Mouse (Mus musculus) left cerebral cortex, postnatal 14 days (tissue): ENCODE measurements around the gene Gpatch8. TPM values are rescaled to one million over a fixed set of nuclear protein-coding genes. Genes with fewer than 3 reads are reported as not detected.

Experiments used
- DNase-seq, 2 experiments: peaks; one replicate each; pipeline ENCODE4 v3.0.0; 2021 to 2022; ENCODE audit warnings: low spot score in 2 of 2, mixed read lengths in 1 of 2
- intact Hi-C: fragments of 180-260 bp; cut with DNase I; formaldehyde crosslinking; loops from one replicate; pipeline ENCODE4 v1.15.1; 2025
- long read RNA-seq, 2 experiments: library from polyadenylated mRNA; stranded (forward); transcript quantifications; one replicate each; pipeline ENCODE4 v2.0.0; 2021
- total RNA-seq, 2 experiments: library from RNA; stranded (reverse); gene quantifications; 2 replicates each; pipeline ENCODE4 v1.2.3; 2021

Gpatch8 gene
- total RNA-seq: 10 to 100 TPM; 52.1 to 62.1 TPM
- long read RNA-seq, experiment 1, full-length matches to known transcripts: 3 of 12 reads
- long read RNA-seq, experiment 1, partial matches to known transcripts: 1 of 12 reads
- long read RNA-seq, experiment 1, other reads (novel, unspliced or antisense): 8 of 12 reads
- long read RNA-seq, experiment 2, full-length matches to known transcripts: 1 of 8 reads
- long read RNA-seq, experiment 2, partial matches to known transcripts: 0 of 8 reads
- long read RNA-seq, experiment 2, other reads (novel, unspliced or antisense): 7 of 8 reads

DNA sequence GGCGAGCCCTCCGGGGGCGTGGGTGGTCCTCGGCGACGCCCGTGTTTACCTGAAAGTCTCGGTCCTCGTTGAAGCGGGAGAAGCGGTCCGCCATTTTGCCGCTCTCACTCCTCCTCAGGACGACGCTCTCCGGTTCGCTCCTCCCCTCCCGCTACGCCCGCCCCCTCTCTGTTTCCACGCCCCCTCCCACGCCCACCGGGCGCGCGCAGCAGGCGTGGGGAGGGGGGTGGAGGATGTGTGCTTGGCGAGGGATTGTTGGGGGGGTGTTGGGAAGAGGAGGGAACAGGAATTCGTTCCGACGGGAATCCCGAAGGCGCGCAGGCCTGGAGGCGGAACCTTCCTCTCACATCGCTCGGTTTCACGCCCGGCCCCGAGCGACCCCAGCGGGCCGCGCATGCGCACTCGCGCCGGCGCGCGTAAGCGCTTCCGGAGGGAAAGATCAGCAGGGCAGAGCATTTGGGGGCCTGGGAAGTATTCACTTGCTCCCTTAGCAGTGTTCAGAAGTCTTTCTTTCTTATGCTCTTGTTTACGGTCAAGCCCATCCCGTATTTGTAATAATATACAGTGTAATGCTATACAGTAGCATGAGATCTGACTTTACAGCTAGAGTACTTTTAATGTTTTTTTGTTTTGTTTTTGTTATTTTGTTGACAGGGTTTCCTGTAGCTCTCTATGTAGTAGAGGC, at the start of gene Gpatch8:
Gene Gpatch8, minus strand, starts transcription at position 362 of the 685 bp plus-strand sequence.
- intact Hi-C loops: loop anchor here (5.0 kb wide), 1 partner anchor 69 kb away; no protein-coding TSS in a partner anchor
- DNase-seq: peak; percentile 96 to 97

DNA sequence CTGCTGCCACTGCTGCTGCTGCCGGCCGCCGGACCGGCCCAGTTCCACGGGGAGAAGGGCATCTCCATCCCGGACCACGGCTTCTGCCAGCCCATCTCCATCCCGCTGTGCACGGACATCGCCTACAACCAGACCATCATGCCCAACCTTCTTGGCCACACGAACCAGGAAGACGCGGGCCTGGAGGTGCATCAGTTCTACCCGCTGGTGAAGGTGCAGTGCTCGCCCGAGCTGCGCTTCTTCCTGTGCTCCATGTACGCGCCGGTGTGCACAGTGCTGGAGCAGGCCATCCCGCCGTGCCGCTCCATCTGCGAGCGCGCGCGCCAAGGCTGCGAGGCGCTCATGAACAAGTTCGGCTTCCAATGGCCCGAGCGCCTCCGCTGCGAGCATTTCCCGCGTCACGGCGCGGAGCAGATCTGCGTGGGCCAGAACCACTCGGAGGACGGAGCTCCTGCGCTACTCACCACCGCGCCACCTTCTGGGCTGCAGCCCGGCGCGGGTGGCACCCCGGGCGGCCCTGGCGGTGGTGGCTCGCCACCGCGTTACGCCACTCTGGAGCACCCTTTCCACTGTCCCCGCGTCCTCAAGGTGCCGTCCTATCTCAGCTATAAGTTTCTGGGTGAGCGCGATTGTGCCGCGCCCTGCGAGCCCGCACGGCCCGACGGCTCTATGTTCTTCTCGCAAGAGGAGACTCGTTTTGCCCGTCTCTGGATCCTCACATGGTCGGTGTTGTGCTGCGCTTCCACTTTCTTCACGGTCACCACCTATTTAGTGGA, 48.8 kb upstream of the Gpatch8 start:
- peak in 1 of 2 experiments; percentile 54 for DNase-seq
- intact Hi-C loops: loop anchor here (5.0 kb wide), 1 partner anchor 37 kb away; no protein-coding TSS in a partner anchor

DNA sequence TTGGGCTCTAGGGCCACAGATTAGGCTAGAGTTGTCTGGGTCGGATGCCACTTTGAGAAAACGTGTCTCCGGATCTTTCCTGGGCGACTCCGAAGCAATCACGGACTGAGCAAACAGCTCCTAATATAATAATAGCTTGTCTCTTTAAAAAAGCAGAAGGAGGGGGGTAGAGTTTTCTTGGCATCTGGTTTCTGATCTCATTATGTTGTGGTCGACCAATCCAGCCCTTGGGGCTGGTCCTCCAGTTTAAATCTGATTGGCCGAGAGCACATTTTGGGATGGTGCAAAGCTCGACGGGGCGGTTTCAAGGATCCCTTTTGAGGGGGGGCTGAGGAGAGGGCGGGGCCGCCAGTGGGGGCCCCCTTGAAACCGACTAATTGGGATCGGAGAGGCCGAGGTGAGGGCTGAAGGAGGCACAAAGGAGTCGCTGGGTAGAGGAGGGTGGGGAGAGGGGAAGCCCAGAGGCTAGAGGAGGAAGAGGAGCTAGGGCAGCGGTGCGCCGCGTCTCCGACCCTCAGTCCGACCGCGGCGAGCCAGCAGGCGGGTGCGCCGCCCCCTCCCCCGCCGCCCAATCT, 47.9 kb upstream of the Gpatch8 start, which contains the start of gene Fzd2:
Gene Fzd2, plus strand, starts transcription at position 387 of the 575 bp plus-strand sequence.
- intact Hi-C loops: no loop called here
- peak; percentile 77 to 91 for DNase-seq

DNA sequence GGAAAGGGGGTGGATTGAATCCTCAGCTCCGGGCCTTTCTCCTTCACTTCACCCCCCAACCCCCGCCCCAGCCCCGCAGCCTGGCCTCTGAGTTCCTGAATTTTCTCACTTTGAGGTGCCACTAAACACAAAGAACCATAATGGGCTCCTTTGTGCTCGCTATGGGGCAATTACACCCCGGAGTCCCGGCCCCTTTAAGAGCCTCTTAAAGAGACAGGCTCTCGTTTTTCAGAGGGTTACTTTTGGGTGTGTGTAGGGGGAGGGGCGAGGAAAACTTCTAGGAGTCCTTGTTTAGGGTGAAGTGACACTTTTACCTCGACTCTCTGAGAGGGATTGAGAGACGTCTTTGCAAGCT, 47.3 kb upstream of the Gpatch8 start:
- DNase-seq: no peak
- intact Hi-C loops: no loop called here

DNA sequence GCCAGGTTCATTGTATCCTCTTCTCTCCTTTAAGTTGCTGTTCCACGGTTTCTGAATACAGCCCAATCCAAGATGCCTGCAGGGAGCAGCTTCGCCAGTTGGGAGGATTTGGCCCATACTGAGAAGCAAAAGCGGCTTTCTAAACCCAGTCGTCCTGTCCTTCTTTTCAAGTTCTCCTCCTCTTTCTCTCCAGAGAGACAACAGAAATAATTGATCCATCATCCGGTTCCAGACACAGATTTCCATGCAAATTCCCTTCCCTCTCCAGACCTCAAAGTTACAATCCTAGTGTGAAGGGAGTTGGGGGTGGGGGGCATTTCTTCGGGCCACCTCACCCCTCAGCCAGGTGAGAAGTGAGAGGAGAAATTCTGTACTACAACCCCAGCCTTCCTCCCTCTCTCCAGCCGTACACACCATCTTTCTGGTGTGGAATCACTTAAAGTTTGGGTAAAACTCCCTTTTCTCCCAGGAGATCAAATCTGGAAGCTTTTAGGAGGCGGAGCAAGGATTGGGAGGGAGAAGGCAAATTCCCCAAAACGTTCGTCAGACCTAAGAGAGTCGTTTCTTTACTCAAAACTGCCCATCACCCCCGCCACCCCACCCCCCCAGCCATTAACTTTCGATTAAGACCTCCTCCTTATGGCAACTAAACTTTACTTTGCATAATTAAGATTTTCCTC, 46.8 kb upstream of the Gpatch8 start:
- intact Hi-C loops: no loop called here

DNA sequence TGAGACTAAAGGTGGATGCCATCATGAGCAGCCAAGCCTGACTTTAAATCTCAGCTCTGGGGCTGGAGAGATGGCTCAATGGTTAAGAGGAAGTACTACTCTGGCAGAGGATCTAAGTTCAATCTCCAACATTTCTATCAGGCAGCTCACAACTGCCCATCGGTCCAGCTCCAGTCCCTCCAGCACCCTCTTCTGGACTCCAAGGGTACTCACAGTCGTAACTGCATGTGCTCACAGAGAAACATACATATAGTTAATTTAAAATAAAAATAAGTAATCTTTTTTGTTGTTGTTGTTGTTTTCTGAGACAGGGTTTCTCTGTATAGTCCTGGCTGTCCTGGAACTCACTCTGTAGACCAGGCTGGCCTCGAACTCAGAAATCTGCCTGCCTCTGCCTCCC, 43.7 kb upstream of the Gpatch8 start:
- DNase-seq: no peak
- intact Hi-C loops: no loop called here

More for the DNA sequence above, 46.8 kb upstream of the Gpatch8 start:
- no peak for DNase-seq

DNA sequence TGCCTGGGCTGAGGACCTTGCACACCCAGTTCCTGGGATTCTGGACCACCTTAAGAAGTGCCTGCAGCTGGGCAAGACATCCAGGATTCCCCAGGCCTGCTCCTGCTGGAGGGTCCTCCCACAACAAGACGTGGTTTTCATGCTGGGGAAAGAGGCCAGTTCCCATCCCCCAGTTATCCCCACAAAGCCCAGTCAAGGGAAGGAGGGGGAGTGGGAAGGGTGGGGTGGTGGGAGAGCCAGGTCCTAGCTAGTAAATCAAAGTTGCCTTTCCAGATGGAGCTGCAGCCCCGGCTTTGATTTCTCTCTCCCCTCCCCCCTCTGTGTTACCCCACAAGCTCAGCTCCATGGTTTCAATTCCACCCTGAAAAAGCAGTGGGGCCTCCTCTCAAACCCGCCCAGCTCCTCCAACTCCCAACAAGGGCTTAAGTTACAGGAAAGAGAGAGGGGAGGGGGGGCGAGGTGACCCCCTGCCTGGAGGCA, 39.2 kb upstream of the Gpatch8 start:
- intact Hi-C loops: no loop called here

DNA sequence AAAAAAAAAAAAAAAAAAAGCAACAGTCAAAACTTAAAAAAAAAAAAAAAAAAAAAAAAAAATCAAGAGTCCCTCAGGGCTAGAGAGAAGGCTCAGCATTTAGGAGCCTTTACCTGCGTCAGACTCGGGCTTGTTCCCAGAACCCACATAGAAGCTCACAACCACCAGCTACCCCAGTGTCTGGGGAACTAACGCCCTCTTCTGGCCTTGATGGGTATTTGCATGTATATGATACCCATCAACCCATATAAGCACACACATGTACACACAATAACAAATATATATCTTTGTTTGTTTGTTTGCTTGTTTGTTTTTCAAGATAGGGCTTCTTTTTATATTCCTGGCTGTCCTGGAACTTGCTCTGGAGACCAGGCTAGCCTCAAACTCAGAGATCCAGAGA, 31.4 kb upstream of the Gpatch8 start:
- intact Hi-C loops: no loop called here
- no peak for DNase-seq

More for the DNA sequence above, 39.2 kb upstream of the Gpatch8 start:
- DNase-seq: no peak

DNA sequence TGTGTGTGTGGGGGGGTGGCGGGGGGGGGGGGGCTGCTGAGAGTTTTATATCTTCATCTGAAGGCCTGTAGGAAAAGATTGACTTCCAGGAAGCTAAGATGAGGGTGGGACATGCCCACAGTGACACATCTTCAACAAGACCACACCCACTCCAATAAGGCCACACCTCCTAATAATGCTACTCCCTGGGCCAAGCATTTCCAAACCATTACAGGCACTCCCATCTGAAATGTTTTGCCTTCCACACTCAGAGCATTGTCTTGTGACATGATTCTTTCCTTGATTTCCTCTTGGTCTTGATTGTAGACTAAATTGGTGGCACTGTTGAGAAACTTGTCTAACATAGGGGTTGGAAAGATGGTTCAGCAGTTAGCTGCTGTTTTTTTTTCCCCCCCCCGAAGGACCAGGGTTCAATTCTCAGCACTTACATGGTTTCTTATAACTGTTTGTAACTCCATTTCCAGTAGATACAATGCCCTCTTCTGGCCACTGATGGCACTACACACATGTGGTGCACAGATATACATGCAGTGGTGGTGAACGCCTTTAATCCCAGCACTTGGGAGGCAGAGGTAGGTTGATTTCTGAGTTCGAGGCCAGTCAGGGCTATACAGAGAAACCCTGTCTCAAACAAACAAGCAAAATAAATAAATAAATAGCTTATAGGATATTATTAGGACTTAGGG, 30.4 kb upstream of the Gpatch8 start:
- no peak for DNase-seq
- intact Hi-C loops: no loop called here

DNA sequence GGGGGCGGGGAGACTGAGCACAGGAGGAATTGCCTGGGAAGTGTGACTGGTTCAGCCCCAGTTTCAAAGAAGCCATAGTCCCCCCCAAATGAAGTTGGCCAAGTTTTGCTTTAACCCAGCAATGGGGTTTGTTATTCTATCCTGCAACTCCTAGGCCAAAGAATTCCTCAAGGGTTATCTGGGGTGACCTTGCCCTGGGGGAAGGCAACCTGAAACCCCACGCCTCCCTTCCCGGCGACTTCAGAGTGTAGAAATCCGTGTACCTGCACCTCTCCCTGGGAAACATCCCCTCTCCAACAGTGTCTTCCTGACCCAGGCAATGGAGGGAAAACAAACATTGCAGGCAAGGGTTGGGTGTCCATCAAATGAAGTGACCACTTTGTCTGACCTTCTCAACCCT, 26.5 kb upstream of the Gpatch8 start:
- intact Hi-C loops: no loop called here
- DNase-seq: no peak

DNA sequence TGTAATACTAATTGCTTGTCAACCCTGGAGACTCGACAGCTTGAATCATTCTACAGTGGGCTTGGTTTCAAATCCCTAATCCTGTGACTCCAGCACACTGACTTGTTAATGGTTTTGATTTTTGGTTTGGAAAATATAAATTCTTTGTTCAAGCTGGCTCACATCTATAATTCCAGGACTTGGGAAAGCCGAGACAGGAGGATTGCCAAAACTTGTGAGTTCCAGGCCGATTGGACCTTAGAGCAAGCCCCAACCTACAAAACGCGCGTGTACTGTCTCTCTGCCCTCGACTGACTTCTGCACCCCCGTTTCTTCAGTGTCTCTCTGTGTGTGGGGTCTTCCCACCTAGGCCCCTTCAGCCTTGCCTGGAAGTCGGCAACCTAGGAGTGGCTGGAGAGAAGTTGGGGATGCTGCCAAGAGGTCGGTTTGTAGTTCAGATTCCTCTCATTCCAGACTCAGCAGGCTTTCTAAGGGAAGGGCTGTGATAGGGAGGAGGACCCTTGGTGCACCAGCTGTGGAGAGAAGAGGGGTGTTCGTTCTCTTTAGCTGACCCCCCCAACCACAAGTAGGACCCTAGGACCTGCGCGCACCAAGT, 25.9 kb upstream of the Gpatch8 start:
- intact Hi-C loops: no loop called here
- DNase-seq: no peak

DNA sequence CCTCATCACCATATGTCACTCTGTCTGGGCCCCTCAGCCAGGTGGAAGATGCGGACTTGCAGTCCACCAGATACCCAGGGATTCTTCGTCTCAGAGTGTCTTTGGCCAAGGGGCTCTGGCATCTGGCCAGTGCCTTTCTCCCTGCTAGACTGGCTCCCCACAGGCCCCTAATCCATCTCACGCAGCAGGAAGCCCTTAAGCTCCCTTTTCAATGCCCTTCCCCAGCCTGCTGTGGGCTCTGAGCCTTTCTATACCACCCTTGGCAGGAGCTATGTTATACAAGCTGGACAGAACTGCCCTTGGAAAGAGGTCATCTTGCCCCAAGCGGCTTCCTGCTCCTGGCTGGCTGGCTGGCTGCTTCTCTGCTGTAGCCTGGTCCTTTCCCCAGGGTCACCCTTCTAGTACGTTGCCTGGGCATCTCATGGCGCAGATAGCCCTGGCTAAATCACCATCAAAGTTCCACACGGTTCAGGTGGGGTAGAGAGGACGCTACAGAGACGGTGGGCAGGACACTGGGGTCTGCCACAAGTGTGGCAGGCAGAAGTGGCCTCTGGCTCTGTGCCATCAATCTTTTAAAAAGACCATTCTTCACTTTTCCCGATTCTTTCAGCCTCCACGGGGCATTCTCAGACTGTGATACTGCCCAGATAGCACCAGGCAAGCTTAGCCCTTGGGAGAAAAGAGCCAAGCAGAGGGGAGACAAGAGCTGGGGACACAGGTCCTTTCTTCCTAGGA, 25.3 kb upstream of the Gpatch8 start:
- no peak for DNase-seq
- intact Hi-C loops: no loop called here

DNA sequence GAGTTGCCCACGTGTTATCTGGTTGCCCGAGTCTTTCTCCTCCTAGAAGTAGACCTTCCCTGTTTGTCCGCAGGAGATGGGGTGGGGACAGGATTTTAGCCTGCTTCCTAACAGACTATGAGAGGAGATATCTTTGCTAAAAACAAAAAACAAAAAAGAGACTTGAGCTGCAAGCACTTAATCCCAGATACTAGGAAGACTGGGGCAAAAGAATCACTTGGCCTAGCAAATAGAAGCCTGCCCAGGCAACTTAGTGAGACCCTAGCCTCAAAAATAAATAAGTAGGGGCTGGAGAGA, 23.8 kb upstream of the Gpatch8 start:
- intact Hi-C loops: no loop called here
- no peak for DNase-seq

DNA sequence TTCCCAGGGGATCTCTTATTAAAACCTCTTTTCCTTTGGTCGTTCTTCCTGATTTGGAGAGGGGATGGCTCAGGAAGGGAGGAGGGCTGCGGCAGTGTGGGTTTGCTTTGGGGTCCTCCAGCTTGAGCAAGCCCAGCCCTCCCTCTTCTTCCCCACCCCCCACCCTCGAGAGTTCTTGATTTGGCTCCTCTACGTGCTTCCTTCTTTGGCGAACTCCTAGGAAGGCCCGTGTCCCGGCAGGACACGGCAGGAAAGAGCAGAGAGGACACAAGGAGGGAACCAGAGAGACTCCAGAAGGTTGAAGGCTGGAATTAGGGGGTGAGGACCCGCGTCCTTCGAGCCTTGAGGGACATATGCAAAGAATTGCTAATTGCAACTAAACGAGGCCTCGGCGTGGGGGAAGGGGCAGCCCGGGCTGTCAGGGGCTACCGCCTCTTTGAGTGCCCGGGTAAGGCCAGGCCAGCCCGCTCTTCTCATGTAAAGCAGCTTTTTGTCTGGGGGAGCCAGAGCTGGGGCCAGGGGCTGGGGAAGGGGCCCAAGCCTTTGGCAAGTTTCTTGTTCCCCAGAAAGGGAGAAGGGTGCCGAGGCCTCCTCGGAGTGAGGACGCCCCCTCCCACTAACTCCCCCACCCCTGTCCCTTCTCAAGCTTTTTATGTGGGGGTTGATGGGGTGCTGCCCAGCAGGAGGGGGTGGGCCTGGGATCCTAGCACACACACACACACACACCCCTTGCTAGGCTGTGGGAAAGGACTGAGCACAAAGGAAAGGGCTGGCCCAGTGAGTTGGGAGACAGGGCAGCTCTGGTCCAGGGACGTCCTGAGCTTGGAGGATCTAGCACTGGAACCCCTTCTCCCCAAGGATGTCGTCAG, 23.2 kb upstream of the Gpatch8 start, which contains the start of gene Gm11627:
Gene Gm11627, minus strand, starts transcription at position 297 of the 869 bp plus-strand sequence.
- intact Hi-C loops: no loop called here
- DNase-seq: peak; percentile 22 to 28

DNA sequence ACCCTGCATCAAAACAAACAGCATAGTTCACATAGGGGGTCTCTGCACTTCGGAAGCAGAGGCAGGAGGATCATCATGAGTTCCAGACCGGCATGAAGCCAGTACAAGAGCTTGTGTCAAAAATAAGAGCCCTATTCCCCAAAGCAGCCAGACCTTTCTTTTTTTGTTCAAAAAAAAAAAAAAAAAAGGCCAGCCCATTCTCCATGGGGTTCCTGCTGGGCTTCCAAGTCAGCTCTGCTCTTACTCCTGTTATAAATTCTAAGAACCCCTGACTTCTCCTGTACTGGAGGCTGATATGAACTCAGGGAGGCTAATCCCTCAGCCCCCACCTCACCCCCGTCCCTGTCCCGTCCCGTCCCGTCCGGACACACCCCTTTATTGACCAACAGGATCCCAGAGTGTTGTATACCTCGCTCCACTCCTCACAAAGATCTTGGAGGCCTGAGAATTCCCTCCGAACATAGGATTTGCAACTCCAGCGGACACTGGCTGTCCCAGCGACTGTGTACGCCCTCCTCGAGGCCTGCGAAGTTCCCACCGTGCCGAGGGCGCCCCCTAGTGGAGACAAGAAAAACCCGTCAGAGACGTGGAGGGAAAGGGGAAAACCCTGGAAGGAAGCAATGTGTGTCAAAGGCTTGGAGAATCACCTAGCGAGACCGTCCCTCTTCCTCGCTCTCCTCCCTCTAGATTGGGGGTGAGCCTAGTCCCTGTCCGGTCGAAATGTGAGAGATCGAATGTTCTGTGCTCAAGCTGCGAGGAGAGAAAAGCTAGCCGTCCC, 22.3 kb upstream of the Gpatch8 start:
- intact Hi-C loops: no loop called here
- DNase-seq: peak; percentile 45 to 71
